Mouse (Mus musculus) embryonic facial prominence, embryonic 15.5 days (tissue): ENCODE measurements at regions not wholly inside any gene's neighbourhood (a gene's known extent, or its start where the extent isn't known, plus 50 kb on each side); places are given as distances from the start of the nearest gene placed in this dataset.

ENCODE experiments used
- ATAC-seq: fragments of 200-750 bp; cut with Nextera tagmentation; 2 replicates; pipeline ENCODE4 v1.8.0; 2017; ENCODE audit warnings: low read depth, moderate TSS enrichment; ENCODE audit not compliant: insufficient number of reproducible peaks, low FRiP score, low TSS enrichment
- H3K27ac ChIP-seq: fragments of 300-500 bp; sonication (generic); replicated peaks from 2 replicates; pipeline ENCODE4 v1.5.1; 2015; ENCODE audit warnings: mild to moderate bottlenecking, inconsistent platforms
- H3K27me3 ChIP-seq: fragments of 300-500 bp; sonication (generic); 2 replicates; pipeline ENCODE4 v1.6.1; 2015; ENCODE audit warnings: inconsistent platforms
- H3K36me3 ChIP-seq: fragments of 300-500 bp; sonication (generic); 2 replicates; pipeline ENCODE4 v1.6.1; 2015; ENCODE audit warnings: mild to moderate bottlenecking, inconsistent platforms
- H3K4me1 ChIP-seq: fragments of 300-500 bp; sonication (generic); 2 replicates; pipeline ENCODE4 v1.6.1; 2015; ENCODE audit warnings: inconsistent platforms
- H3K4me2 ChIP-seq: fragments of 300-500 bp; sonication (generic); replicated peaks from 2 replicates; pipeline ENCODE4 v1.6.1; 2015; ENCODE audit warnings: mild to moderate bottlenecking, inconsistent platforms
- H3K4me3 ChIP-seq: fragments of 300-500 bp; sonication (generic); replicated peaks from 2 replicates; pipeline ENCODE4 v1.5.1; 2015; ENCODE audit warnings: mild to moderate bottlenecking, inconsistent platforms
- H3K9ac ChIP-seq: fragments of 300-500 bp; sonication (generic); 2 replicates; pipeline ENCODE4 v1.6.1; 2015; ENCODE audit warnings: inconsistent platforms
- H3K9me3 ChIP-seq: fragments of 300-500 bp; sonication (generic); replicated peaks from 2 replicates; pipeline ENCODE4 v1.6.1; 2016; ENCODE audit warnings: inconsistent platforms
- WGBS: fragments of 180-500 bp; shearing (Covaris S2); methylation state at CpG from one replicate; pipeline ENCODE4 v1.1.7; 2015; 5-methylcytosine and 5-hydroxymethylcytosine counted together

DNA sequence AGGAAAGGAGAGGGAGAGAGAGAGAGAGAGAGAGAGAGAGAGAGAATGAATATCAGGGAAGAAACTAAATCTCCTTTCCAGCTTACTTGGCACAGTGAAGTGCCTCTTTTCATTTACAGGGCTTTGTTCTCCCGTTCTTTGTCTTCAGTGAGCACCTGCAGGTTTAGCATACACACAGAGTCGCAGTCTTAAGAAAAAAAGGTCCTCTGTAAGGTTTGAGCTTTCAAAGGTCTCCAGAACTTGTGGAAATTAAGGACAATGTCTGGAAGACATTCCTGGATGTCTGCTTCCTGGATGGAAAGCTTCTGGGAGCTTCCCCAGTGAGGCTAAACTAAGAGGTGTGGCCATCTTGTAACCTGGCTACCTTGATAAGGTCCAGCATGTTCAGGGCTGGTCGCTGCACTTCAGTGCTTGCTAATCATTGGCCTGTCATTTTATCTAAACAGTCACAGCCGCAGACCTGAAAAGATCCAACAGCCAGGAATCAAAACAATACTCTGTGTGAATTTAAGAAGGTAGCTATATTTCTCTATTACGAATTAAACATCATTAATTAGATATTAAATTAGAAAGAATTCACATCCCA lies 113.1 kb upstream of the Ralgapa2 start:
- no peak for ATAC-seq
- H3K4me3 ChIP-seq = no peak overlapping the region
- WGBS = 44% methylated on average over 5 of the region's 5 CpGs
- H3K27ac ChIP-seq = no peak overlapping the region
- no peaks in the 10 kb centered on the region for H3K27me3 ChIP-seq
- no peak overlapping the region for H3K4me2 ChIP-seq
- no peaks in the 10 kb centered on the region for H3K36me3 ChIP-seq
- H3K9ac ChIP-seq = no peak overlapping the region
- 0 out of 2 replicates have a peak, but pooled peaks cover 2% of the 10 kb centered on the region for H3K4me1 ChIP-seq
- no peaks in the 10 kb centered on the region for H3K9me3 ChIP-seq

GRCm38 (mm10) chr2:146626531-146626930 lies 114.4 kb upstream of the Ralgapa2 start:
- H3K27me3 ChIP-seq = no peaks in the 10 kb centered on the region
- H3K4me1 ChIP-seq = no peaks in the 10 kb centered on the region
- no peaks in the 10 kb centered on the region for H3K9me3 ChIP-seq
- ATAC-seq = no peak
- no peak overlapping the region for H3K27ac ChIP-seq
- H3K4me3 ChIP-seq = no peak overlapping the region
- WGBS = 35% methylated on average over 1 of the region's 1 CpGs
- H3K4me2 ChIP-seq = no peak overlapping the region
- no peaks in the 10 kb centered on the region for H3K36me3 ChIP-seq
- no peak overlapping the region for H3K9ac ChIP-seq

- Histone ChIP-seq H3K9me3 (no peaks in the 10 kb centered on the region), H3K27me3 (peaks cover 6% of the 10 kb centered on the region), H3K27ac (no peak overlapping the region), H3K36me3 (no peaks in the 10 kb centered on the region), H3K4me2 (no peak overlapping the region), H3K9ac (no peak overlapping the region), H3K4me3 (no peak overlapping the region), H3K4me1 (no peaks in the 10 kb centered on the region)
- no peak for ATAC-seq
- 69% methylated on average over 3 of the region's 3 CpGs for WGBS
These were observed 118.0 kb upstream of the Ralgapa2 start for GRCm38 (mm10) chr2:146630179-146630578.

DNA sequence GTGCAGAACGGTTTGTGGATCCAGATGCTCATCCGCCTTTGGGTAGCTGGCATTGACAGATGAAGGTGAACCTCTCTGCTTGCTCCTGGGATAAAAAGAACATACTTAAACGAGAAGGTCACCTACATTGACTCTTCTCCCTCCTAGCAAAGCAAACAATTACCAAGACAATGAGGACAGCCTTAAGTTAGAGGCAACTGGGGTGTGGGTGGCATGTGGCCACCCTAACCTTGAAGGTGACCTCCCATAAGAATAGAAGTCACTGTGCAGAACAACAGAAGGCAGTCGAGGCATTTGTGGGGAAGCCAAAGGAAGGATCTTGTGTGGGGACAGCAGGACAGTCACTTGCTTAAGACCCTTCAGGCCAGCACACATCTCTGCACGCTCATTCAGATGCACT lies 119.0 kb upstream of the Ralgapa2 start:
- H3K36me3 ChIP-seq = no peaks in the 10 kb centered on the region
- H3K9me3 ChIP-seq = no peaks in the 10 kb centered on the region
- H3K27ac ChIP-seq = no peak overlapping the region
- H3K4me1 ChIP-seq = no peaks in the 10 kb centered on the region
- no peak overlapping the region for H3K4me2 ChIP-seq
- H3K9ac ChIP-seq = no peak overlapping the region
- H3K4me3 ChIP-seq = no peak overlapping the region
- no peak for ATAC-seq
- 72% methylated on average over 5 of the region's 5 CpGs for WGBS
- peaks cover 6% of the 10 kb centered on the region for H3K27me3 ChIP-seq

DNA sequence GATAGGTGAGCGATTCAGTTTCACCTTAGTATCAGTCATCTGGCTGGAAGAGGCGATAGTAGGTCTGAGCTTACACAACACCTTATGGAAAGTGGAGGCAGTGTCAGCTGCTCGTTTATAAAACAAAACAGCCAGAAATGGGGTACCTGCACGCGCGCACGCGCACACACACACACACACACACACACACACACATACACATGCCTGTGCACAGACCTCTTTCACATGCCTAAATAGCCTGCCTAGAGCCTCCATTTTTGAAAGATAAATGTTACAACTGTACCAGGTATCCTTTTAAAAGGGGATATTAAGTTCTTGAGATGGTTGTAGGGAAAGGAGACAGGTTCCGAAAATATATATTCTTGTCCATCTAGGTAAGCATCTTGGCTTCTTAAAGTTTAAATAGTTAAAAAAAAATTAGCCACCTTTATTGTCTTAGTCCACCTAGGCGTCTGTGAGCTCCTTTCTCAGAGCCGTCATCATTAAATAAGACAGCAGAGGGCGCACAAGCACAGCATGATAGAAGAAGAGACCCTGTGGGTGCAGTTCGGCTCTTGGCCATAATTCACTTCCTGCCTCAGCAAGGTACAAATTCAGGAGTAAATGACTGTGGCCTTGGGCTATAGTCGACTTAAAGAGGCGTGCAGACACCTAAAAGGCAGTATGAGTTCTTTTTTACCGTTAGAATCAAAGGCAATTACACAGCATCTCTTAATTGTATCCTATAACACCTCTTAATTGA lies 121.4 kb upstream of the Ralgapa2 start:
- Histone ChIP-seq H3K4me3 (no peak overlapping the region), H3K4me1 (no peaks in the 10 kb centered on the region), H3K27ac (no peak overlapping the region), H3K36me3 (no peaks in the 10 kb centered on the region), H3K9me3 (no peaks in the 10 kb centered on the region), H3K4me2 (no peak overlapping the region), H3K27me3 (peaks cover 6% of the 10 kb centered on the region), H3K9ac (no peak overlapping the region)
- WGBS = 49% methylated on average over 16 of the region's 16 CpGs
- no peak for ATAC-seq

- no peak for ATAC-seq
- H3K9me3 ChIP-seq = no peaks in the 10 kb centered on the region
- WGBS = 50% methylated on average over 5 of the region's 5 CpGs
These were observed 125.4 kb upstream of the Ralgapa2 start for GRCm38 (mm10) chr2:146637573-146637972.

DNA sequence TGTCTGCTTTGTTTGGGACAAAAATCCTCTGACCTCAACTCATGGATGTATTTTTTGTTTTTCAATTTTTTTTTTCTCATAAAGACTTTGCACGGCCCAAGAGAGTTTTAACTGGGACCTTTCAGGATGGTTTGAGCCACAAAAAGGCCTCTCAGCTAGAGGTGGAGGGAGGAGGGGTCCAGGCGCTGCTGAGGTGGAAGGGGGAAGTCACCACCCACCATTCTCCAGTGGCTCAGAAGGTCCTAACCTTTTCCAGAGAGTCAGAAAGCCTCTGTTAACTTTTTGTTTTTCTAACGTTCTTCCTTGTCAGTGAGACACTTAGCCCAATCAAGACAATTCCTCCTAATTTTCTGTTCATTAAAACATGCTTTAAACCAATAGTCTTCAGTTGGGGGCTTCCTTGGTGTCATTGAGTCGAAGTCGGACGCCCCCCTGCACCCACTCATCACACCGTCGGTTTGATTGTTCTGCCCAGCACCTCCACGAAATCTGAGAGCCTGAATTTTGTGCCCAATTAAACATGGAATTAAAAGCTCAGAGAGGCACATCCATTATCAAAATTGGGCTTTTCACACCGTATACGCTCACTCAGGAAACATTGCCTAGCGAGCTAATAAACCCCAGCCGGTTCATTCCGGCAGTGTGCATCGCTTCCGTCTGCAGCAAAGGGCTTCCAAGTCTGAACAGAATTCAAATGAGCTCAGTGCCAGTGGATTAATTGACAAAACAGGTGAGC lies 134.3 kb upstream of the Ralgapa2 start:
- Histone ChIP-seq H3K27ac (no peak overlapping the region), H3K36me3 (no peaks in the 10 kb centered on the region), H3K4me1 (no peaks in the 10 kb centered on the region), H3K4me2 (no peak overlapping the region), H3K4me3 (no peak overlapping the region), H3K9me3 (no peaks in the 10 kb centered on the region), H3K27me3 (no peaks in the 10 kb centered on the region), H3K9ac (no peak overlapping the region)
- 33% methylated on average over 16 of the region's 16 CpGs for WGBS
- no peak for ATAC-seq

More at GRCm38 (mm10) chr2:146637573-146637972, 125.4 kb upstream of the Ralgapa2 start:
- H3K27me3 ChIP-seq = peaks cover 6% of the 10 kb centered on the region
- no peak overlapping the region for H3K4me2 ChIP-seq
- no peaks in the 10 kb centered on the region for H3K36me3 ChIP-seq
- H3K4me1 ChIP-seq = no peaks in the 10 kb centered on the region
- H3K27ac ChIP-seq = no peak overlapping the region
- no peak overlapping the region for H3K4me3 ChIP-seq
- H3K9ac ChIP-seq = no peak overlapping the region

- no peak overlapping the region for H3K9ac ChIP-seq
- 78% methylated on average over 2 of the region's 2 CpGs for WGBS
- no peaks in the 10 kb centered on the region for H3K27me3 ChIP-seq
- H3K4me1 ChIP-seq = no peaks in the 10 kb centered on the region
- no peak for ATAC-seq
- no peak overlapping the region for H3K27ac ChIP-seq
- no peaks in the 10 kb centered on the region for H3K36me3 ChIP-seq
- H3K4me2 ChIP-seq = no peak overlapping the region
- H3K4me3 ChIP-seq = no peak overlapping the region
- no peaks in the 10 kb centered on the region for H3K9me3 ChIP-seq
These were observed 134.8 kb upstream of the Ralgapa2 start for GRCm38 (mm10) chr2:146646973-146647282.

DNA sequence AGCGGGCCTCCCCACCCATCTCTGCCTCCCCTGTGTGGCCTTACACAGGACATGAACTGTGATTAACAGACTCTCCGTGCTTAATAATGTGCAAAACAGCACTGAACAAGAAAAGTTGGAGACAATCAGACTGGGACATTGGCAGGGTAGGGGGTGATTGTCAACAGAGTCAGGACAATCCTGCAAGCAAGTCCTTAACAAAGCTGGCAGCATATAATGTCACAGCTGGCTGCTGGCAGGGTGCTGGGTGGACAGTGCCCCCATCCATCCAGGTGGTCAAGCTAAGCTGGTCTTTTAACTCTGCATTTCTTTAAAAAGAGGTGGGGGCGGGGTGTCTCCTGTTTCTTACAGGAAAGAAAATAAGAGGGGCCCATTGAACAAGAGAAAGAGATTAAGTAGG lies 149.2 kb upstream of the Ralgapa2 start:
- ATAC-seq = no peak
- Histone ChIP-seq H3K27me3 (no peaks in the 10 kb centered on the region), H3K9ac (no peak overlapping the region), H3K9me3 (no peaks in the 10 kb centered on the region), H3K27ac (no peak overlapping the region), H3K4me1 (no peaks in the 10 kb centered on the region), H3K36me3 (no peaks in the 10 kb centered on the region), H3K4me2 (no peak overlapping the region), H3K4me3 (no peak overlapping the region)
- 68% methylated on average over 3 of the region's 3 CpGs for WGBS

DNA sequence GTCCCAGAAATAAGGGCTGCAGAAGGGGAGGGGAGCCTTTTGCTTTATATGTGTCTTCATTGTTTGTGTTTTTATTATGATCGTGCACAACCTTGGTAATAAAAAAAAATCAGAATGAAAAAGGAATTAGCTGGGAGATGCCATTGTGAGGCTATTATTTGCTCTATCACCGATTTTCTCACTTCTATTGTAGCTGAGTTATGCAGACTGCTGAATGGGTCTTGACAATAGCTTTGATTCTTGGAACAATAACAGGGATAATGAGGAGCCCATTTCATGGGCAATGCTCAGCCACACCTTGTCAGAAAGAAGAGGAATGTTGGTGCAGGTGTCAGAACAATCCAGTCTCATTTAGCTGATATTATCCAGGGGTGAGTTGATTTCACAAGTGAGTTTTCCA lies 160.6 kb upstream of the Ralgapa2 start:
- Histone ChIP-seq H3K9me3 (no peaks in the 10 kb centered on the region), H3K9ac (no peak overlapping the region), H3K4me2 (no peak overlapping the region), H3K4me3 (no peak overlapping the region), H3K27me3 (no peaks in the 10 kb centered on the region), H3K36me3 (no peaks in the 10 kb centered on the region), H3K4me1 (no peaks in the 10 kb centered on the region), H3K27ac (no peak overlapping the region)
- 78% methylated on average over 2 of the region's 2 CpGs for WGBS
- no peak for ATAC-seq

DNA sequence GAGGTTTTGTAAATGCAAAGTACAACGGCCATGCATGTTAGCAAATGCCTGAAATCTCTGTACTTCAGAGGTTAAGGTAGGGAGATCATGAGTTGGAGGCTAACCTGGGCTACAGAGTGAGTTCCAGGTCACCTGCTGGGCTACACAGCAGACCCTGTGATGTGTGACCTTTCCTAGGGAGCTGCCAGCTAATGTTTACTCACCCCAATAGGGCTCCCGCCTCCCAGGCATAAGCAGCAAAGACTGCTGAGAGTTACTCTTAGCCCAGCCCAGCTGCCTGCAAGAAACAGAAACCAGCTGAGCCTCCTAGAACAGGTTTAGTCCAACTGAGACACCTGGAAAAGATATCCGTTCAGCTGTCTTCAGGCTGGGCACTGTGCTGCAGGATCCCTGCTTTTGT lies 169.8 kb upstream of the Ralgapa2 start:
- Histone ChIP-seq H3K4me3 (no peak overlapping the region), H3K36me3 (no peaks in the 10 kb centered on the region), H3K4me2 (no peak overlapping the region), H3K9ac (no peak overlapping the region), H3K9me3 (no peaks in the 10 kb centered on the region), H3K4me1 (no peaks in the 10 kb centered on the region), H3K27me3 (no peaks in the 10 kb centered on the region), H3K27ac (no peak overlapping the region)
- no peak for ATAC-seq
- WGBS = 53% methylated on average over 3 of the region's 3 CpGs
